Mouse (Mus musculus): ENCODE data around the gene Gpr39.

- no peak for TF ChIP-seq CTCF (IDR thresholded peaks at IDR 0.05; ENCODE audit: control insufficient read depth, insufficient read depth, insufficient replicate concordance, low read depth, low read length)
- TF ChIP-seq POLR2A (IDR thresholded peaks at IDR 0.05; ENCODE audit: control insufficient read depth, low read depth, low read length) = no peak
Observed at GRCm38 (mm10) chr1:125920696-125921095, 243.9 kb downstream of the Gpr39 start.
